Mouse (Mus musculus): ENCODE results near the gene Slc25a51.
"Not testable (repeated sequence)": the region's sequence is repeated elsewhere in the genome, so short reads cannot be mapped to it uniquely, and the experiment has no call there.

Gene Slc25a51

DNA sequence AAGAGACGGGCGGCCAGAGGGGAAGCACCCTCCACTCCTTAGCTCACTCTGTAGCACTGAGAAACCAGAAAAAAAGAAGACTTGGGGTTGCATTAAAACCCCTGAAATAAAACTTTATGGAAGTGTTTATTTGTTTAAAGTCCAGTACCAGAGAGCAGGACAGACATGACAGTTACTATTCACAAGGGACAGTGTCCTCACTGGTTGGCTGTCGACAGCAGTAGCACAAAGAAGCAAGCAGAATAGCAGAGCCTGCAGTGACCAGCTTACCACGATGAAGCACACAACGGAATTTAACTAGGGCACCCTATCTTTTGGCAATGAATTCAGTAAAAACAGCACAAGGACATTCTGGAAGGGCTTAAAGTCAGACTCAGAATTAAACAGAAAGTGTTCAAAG, 10.3 kb downstream of the Slc25a51 start:
- not testable (repeated sequence) for DNase-seq

DNA sequence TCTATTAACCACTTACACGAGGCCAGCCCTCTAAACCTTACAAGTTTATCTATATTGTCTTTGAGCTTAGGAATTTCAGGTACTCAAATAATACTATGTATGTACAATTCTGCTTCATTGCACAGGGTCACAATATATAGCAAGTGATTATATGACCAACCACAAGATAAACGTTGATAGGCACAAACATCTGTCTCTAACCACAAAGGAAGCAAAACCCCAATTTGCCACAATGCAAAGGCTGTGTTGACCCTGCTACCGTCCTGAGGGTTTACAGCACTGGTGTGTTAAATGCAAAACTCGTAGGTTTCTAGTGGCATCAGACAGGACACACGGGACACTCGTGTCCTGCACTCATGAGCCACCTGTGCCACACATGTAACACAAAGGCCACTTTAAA, 12.4 kb downstream of the Slc25a51 start:
- DNase-seq: not testable (repeated sequence)

DNA sequence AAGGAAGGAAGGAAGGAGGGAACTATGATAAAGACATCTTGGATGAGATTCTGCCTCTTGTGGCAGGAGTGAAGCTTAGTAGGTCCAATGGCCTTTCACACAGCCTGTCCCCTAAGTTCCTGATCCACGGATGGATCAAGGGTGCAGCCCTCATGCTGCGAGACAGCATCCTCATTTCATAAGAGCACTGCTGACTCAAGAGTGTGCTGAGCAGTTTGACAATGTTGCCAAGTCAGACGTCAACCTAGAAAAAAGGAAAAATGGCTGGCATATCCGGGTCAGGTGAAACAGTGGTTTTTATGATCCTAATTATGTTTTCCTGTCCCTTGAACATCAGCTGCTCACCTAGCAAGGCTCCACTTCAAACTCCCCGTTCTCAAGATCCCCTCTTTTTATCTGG, 14.9 kb downstream of the Slc25a51 start:
- DNase-seq: no peak

DNA sequence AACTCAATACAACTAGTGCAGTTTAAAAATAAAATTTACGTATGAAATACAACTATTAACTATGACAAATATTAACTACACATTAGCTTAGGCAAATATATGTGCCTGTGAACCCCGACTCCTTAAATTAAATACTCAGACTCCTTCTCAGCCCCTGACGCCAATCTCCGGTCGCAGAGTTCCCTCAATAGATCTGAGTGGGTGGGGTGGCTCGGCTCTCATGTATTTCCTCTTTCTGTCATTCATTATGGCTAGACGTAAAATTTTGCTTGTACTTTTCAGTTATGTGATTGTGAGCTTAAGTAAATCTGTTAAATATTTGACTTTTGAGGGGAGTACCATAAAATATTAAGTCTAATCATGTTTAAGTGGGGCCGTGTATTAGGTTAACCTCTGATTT, 15.6 kb downstream of the Slc25a51 start:
- DNase-seq: no peak

DNA sequence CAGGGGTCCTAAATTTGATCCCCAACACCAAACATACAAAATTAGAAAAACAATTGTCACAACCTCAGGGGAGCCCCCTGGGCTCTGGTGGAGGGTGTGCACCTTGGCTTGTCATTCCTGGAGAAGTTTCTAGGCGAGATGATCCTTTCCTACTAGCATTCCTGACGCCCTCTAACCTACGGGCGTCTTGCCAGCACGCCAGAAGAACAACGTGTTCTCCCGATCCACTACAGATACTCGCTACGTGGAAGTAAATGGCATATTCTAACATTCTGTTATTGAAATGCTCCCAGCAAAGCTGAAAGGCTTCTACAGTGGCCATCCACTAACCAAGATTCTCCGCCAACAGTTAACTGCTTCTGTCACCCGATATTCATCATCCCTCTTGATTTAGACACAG, 16.0 kb downstream of the Slc25a51 start:
- DNase-seq: no peak

DNA sequence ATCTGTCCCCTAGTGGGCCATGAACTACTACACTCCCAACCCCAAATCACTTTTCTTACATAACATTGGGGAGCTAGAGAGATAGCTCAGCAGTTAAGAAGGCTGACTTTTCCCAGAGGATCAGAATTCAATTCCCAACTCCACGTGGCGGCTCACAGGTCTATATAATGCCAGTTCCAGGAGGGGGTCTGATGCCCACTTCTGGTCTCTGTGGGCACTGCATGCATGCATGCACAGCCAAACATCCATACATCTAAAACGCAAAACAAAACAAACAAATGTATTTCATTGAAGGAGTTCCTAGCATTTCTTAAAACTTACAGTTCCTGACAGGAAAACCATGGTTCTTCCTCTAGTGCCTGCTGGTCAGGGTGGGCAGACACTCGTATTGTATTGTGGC, 16.5 kb downstream of the Slc25a51 start:
- no peak for DNase-seq

DNA sequence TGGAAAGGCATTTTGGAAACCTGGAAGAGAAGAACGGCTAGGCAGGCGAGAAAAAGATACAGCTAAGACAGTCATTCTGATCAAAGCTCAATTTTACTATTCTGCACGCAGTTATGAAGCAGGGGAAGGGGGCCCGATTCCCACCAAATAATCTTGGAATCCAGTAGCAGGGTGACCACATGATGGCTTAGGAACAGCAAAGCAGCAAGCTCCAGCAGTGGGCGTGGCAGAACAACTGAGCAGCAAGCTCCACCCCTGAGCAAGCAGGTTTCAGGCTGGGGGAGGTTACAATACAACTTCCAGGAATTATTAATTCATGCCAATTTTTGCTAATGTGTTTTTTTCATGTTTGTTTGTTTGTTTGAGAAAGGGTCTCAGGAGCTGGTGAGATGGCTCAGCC, 21.3 kb downstream of the Slc25a51 start:
- DNase-seq: not testable (repeated sequence)

DNA sequence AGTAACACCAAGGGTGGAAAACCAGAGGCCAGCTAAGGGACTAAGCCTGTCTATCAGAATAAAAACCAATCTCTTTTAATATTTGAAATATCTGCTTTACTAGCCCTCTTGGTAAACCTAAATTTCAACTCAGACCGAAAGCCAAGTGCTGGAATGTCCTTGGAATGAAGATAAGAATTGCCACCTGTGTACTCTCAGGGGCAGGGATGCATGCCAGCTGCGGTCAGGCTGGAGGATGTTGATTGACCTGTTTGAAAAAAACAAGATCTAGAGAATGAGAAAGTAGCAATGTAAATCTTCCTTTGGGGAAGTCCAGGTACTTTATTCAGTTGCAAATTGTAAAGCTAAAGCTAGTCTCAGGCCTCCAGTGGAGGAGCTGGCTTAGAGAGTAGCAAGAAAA, 26.4 kb downstream of the Slc25a51 start:
- not testable (repeated sequence) for DNase-seq

DNA sequence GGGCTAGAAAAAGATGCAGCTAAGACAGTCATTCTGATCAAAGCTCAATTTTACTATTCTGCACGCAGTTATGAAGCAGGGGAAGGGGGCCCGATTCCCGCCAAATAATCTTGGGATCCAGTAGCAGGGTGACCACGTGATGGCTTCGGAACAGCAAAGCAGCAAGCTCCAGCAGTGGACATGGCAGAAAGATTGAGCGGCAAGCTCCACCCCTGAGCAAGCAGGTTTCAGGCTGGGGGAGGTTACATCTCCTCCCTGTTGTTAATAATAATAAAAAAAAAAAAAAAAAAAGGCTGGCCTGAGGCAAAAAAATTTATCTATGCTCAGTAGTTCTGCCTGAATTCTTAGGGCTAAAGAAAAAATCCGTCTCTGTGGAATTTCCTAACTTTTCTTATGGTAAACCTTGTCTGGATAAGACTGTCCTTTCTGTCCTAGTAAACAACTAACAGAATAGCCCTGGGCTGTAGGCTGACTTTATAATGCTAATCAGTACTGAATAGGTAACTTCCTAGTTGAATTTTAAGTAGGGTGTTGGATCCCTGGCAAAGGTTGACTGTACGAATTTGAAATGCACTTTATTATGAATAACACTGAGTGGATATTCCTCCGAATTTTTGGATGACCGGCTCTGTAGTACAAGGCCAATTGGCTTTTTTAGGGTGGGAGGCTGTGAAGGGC, 27.5 kb downstream of the Slc25a51 start:
- not testable (repeated sequence) for DNase-seq

DNA sequence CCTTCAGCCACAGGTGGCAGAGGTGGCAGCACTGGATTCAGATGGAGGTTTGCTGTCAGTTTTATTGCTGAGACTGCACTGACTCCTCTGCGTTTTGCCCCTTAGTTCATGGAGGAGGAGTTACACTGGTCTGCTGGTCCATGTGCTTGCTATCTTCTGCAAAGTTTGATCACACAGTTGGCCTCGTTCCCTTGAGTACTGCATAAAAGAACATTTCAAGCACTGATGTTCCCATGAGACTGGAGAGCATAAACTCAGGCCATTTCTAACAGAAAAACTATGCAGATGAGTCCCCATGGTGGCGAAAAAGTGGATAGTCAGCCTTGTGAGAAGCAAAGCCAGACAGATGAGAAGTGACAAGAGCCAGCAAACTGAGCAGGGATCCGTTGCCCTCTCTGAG, 32.0 kb downstream of the Slc25a51 start:
- no peak for DNase-seq

DNA sequence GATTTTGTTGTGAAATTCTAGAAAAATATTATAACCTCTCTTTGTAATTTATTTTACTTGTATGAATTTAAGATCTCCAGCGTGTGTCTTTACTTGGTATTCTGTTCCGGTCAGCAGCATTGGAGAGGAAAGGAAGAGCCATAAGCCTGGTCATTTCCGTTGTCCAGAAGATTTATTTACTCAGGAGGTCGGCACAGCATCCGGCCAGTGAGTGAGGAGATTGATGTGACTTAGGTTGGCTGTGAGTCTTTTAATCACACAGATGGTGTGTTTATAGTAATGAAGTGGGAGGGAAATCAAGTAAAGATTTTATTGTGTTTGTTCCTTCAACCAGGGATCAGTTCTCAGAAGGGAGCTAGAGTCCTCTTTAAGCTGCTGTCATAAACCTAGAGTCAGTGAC, 33.7 kb downstream of the Slc25a51 start:
- DNase-seq: no peak

DNA sequence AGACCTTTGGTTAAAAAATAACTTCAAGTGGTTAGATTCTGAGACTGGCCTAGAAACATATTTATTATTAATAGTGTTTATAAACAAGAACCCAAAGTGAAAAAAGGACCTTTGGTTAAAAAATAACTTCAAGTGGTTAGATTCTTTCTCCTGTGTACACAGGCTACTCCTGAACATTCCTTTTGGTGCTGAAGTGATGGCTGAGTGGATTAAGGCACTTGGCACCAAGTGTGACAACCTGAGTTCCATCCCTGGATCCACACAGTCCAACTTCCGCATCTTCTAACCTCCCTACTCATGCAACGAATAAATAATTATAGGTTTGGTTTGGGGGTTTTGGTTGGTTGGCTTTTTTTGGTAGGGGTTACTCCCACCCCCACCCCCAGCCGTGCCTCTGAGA, 37.3 kb downstream of the Slc25a51 start:
- no peak for DNase-seq

DNA sequence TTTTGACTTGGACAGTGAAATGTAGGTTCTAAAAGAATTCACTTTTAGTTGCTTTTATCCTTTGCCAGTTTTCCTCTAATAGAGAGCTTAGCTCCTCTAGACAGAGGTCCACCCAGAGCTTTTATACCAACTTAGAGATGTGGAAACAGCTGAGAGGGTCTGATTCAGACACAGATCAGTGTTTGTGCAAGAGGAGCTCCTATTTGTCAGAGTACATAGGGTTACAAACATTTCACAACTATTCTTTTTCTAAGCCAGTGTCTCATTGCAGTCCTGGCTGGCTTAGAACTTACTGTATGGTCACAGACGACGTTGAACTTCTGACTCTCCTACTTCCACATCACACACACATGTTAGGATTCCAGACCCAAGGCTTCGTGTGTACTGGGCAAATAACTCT, 51.9 kb downstream of the Slc25a51 start:
- no peak for DNase-seq

All from cerebellum, adult 11-12 months (tissue).